Mouse (Mus musculus): Measurements from ENCODE around the gene Ebf1. TPM values are rescaled to one million over a fixed set of nuclear protein-coding genes. Genes with fewer than 3 reads are reported as not detected.

Ebf1 gene
- polyA plus RNA-seq, 1 experiment from 2014 or later = 8.8 TPM

GRCm38 (mm10) chr11:44899554-44899953, 282.4 kb downstream of the Ebf1 start:
- DNase-seq (ENCODE audit: low spot score) = no peak
- TF ChIP-seq CTCF (IDR thresholded peaks at IDR 0.05) (no peak), EP300 (IDR thresholded peaks at IDR 0.05) (no peak)
- no peak for ATAC-seq
- no peak overlapping the region for H3K4me3 ChIP-seq (ENCODE audit: low read depth, low read length)
- no peaks in the 10 kb centered on the region for H3K9me3 ChIP-seq (ENCODE audit: low read length)
- no peak overlapping the region for H3K27ac ChIP-seq (ENCODE audit: low read length)
- no peaks in the 10 kb centered on the region for H3K36me3 ChIP-seq (ENCODE audit: insufficient read depth, low read length)
- no peaks in the 10 kb centered on the region for H3K27me3 ChIP-seq (replicated peaks; ENCODE audit: insufficient read depth, low read length)
- H3K4me1 ChIP-seq (ENCODE audit: insufficient read depth, low read depth, low read length) = no peaks in the 10 kb centered on the region
- no peak overlapping the region for H3K9ac ChIP-seq (replicated peaks; ENCODE audit: low read depth)
- H3K4me2 ChIP-seq (replicated peaks; ENCODE audit: low read depth, low read length) = no peak overlapping the region

DNA sequence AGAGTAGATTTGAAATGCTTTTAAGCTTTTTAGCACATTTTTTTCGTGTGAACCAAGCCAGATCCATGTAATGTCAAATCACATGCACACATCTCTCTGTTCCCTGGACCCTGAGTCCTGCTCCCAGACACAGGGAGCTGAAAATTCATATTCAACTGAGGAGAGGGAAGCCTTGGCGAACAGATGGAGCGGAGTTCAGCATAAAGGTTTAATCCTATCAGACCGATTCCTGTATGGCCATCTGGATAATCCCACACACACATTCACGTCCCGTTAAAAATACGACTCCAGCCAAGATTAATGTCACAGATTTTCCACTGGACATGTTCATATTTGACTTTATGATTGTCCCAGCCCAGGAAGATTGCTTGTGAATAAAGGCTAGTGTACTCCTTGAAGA, 282.8 kb downstream of the Ebf1 start:
- TF ChIP-seq EP300 (IDR thresholded peaks at IDR 0.05) = no peak
- TF ChIP-seq CTCF (IDR thresholded peaks at IDR 0.05) = no peak
- DNase-seq (ENCODE audit: low spot score) (no peak), ATAC-seq (no peak)
- Histone ChIP-seq H3K27ac (ENCODE audit: low read length) (no peak overlapping the region), H3K4me3 (ENCODE audit: low read depth, low read length) (no peak overlapping the region), H3K4me2 (replicated peaks; ENCODE audit: low read depth, low read length) (no peak overlapping the region), H3K27me3 (replicated peaks; ENCODE audit: insufficient read depth, low read length) (no peaks in the 10 kb centered on the region), H3K9ac (replicated peaks; ENCODE audit: low read depth) (no peak overlapping the region), H3K36me3 (ENCODE audit: insufficient read depth, low read length) (no peaks in the 10 kb centered on the region), H3K9me3 (ENCODE audit: low read length) (no peaks in the 10 kb centered on the region), H3K4me1 (ENCODE audit: insufficient read depth, low read depth, low read length) (no peaks in the 10 kb centered on the region)
- 74% methylated on average over 7 of the region's 7 CpGs for WGBS

DNA sequence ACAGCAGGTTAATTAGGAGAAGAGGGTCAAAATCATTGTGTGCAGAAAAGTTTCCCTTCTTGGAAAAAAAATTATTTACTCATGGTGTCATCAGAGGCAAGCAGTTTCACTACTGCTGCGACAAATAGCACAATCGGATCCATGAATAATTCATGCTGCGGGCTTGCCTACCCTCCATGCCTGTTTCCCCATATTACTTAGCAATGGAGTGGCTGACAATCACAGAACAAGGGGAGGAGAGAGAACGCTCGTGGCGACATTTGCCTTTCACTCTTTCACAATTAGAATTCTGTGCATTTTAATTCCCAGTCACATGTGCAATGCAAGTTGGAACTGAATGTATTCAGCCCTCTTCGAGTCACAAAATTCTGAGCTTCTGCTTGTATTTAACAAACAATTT, 283.4 kb downstream of the Ebf1 start:
- Histone ChIP-seq H3K27me3 (replicated peaks; ENCODE audit: insufficient read depth, low read length) (no peaks in the 10 kb centered on the region), H3K9ac (replicated peaks; ENCODE audit: low read depth) (no peak overlapping the region), H3K9me3 (ENCODE audit: low read length) (no peaks in the 10 kb centered on the region), H3K4me1 (ENCODE audit: insufficient read depth, low read depth, low read length) (no peaks in the 10 kb centered on the region), H3K27ac (ENCODE audit: low read length) (no peak overlapping the region), H3K36me3 (ENCODE audit: insufficient read depth, low read length) (no peaks in the 10 kb centered on the region), H3K4me2 (replicated peaks; ENCODE audit: low read depth, low read length) (no peak overlapping the region), H3K4me3 (ENCODE audit: low read depth, low read length) (no peak overlapping the region)
- ATAC-seq (no peak), DNase-seq (ENCODE audit: low spot score) (no peak)
- WGBS = 76% methylated on average over 7 of the region's 7 CpGs
- TF ChIP-seq EP300 (IDR thresholded peaks at IDR 0.05) (no peak), CTCF (IDR thresholded peaks at IDR 0.05) (no peak)

DNA sequence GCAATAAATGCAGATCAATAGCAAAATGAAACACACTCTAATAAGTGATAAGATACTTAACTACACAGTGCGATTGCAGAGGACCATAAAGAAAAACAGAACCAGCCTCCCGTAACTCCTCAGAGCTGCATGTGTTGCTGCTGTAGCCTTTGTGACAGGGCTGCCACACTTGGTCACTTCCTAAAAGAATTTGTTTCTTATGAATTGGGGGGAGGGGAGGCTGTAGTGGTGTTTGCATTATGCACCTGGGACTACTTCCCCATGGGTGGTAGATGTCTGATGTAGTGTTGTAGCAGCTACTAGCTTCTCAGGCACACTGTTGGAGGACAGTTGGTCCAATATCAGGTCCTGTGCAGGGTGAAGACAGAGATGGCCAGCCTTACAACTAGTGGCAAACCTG, 284.6 kb downstream of the Ebf1 start:
- Histone ChIP-seq H3K36me3 (ENCODE audit: insufficient read depth, low read length) (no peaks in the 10 kb centered on the region), H3K4me1 (ENCODE audit: insufficient read depth, low read depth, low read length) (no peaks in the 10 kb centered on the region), H3K27me3 (replicated peaks; ENCODE audit: insufficient read depth, low read length) (no peaks in the 10 kb centered on the region), H3K4me2 (replicated peaks; ENCODE audit: low read depth, low read length) (no peak overlapping the region), H3K27ac (ENCODE audit: low read length) (no peak overlapping the region), H3K9ac (replicated peaks; ENCODE audit: low read depth) (no peak overlapping the region), H3K9me3 (ENCODE audit: low read length) (no peaks in the 10 kb centered on the region), H3K4me3 (ENCODE audit: low read depth, low read length) (no peak overlapping the region)
- TF ChIP-seq EP300 (IDR thresholded peaks at IDR 0.05) = no peak
- TF ChIP-seq CTCF (IDR thresholded peaks at IDR 0.05) = no peak
- DNase-seq (ENCODE audit: low spot score) (no peak), ATAC-seq (no peak)
- WGBS = 86% methylated on average over 2 of the region's 2 CpGs

- Histone ChIP-seq H3K4me2 (replicated peaks; ENCODE audit: low read depth, low read length) (no peak overlapping the region), H3K4me1 (ENCODE audit: insufficient read depth, low read depth, low read length) (no peaks in the 10 kb centered on the region), H3K27me3 (replicated peaks; ENCODE audit: insufficient read depth, low read length) (no peaks in the 10 kb centered on the region), H3K4me3 (ENCODE audit: low read depth, low read length) (no peak overlapping the region), H3K9ac (replicated peaks; ENCODE audit: low read depth) (no peak overlapping the region), H3K9me3 (ENCODE audit: low read length) (no peaks in the 10 kb centered on the region), H3K27ac (ENCODE audit: low read length) (no peak overlapping the region), H3K36me3 (ENCODE audit: insufficient read depth, low read length) (no peaks in the 10 kb centered on the region)
- DNase-seq (ENCODE audit: low spot score) = no peak
- WGBS = 64% methylated on average over 6 of the region's 6 CpGs
- no peak for TF ChIP-seq EP300 (IDR thresholded peaks at IDR 0.05)
- no peak for TF ChIP-seq CTCF (IDR thresholded peaks at IDR 0.05)
- no peak for ATAC-seq
Measured at GRCm38 (mm10) chr11:44902165-44902564, 285.0 kb downstream of the Ebf1 start.

- H3K4me1 ChIP-seq (ENCODE audit: insufficient read depth, low read depth, low read length) = no peaks in the 10 kb centered on the region
- H3K4me2 ChIP-seq (replicated peaks; ENCODE audit: low read depth, low read length) = no peak overlapping the region
- H3K27ac ChIP-seq (ENCODE audit: low read length) = no peak overlapping the region
- no peaks in the 10 kb centered on the region for H3K9me3 ChIP-seq (ENCODE audit: low read length)
- TF ChIP-seq EP300 (IDR thresholded peaks at IDR 0.05) = no peak
- no peak for TF ChIP-seq CTCF (IDR thresholded peaks at IDR 0.05)
- H3K4me3 ChIP-seq (ENCODE audit: low read depth, low read length) = no peak overlapping the region
- 74% methylated on average over 9 of the region's 9 CpGs for WGBS
- no peak for DNase-seq (ENCODE audit: low spot score)
- H3K27me3 ChIP-seq (replicated peaks; ENCODE audit: insufficient read depth, low read length) = no peaks in the 10 kb centered on the region
- ATAC-seq = no peak
- H3K36me3 ChIP-seq (ENCODE audit: insufficient read depth, low read length) = no peaks in the 10 kb centered on the region
- no peak overlapping the region for H3K9ac ChIP-seq (replicated peaks; ENCODE audit: low read depth)
Measured at GRCm38 (mm10) chr11:44904121-44904520, 287.0 kb downstream of the Ebf1 start.

DNA sequence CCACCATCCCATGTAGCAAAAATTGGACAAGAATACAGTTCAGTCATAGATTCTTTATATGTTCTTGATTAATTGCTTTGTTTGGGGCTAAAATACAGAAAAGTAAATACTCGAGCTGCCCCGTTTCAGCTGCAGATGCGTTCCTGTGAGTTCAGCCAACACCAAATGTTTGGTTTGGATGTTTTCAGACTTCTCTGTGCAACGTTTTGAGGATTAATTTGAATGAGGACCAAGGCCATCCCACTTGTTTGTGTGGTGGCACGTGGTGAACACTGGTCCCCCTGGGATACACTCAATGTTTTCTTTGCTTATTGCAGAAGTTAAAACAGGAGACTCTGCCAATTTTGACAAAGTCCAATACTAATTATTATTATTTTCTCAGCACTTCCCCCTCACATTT, 289.3 kb downstream of the Ebf1 start:
- H3K4me1 ChIP-seq (ENCODE audit: insufficient read depth, low read depth, low read length) = no peaks in the 10 kb centered on the region
- no peak overlapping the region for H3K4me2 ChIP-seq (replicated peaks; ENCODE audit: low read depth, low read length)
- H3K4me3 ChIP-seq (ENCODE audit: low read depth, low read length) = no peak overlapping the region
- ATAC-seq = no peak
- no peak for TF ChIP-seq EP300 (IDR thresholded peaks at IDR 0.05)
- TF ChIP-seq CTCF (IDR thresholded peaks at IDR 0.05) = no peak
- H3K9ac ChIP-seq (replicated peaks; ENCODE audit: low read depth) = no peak overlapping the region
- H3K9me3 ChIP-seq (ENCODE audit: low read length) = no peaks in the 10 kb centered on the region
- H3K27ac ChIP-seq (ENCODE audit: low read length) = no peak overlapping the region
- H3K36me3 ChIP-seq (ENCODE audit: insufficient read depth, low read length) = no peaks in the 10 kb centered on the region
- no peak for DNase-seq (ENCODE audit: low spot score)
- WGBS = 29% methylated on average over 5 of the region's 5 CpGs
- H3K27me3 ChIP-seq (replicated peaks; ENCODE audit: insufficient read depth, low read length) = no peaks in the 10 kb centered on the region
